Mouse (Mus musculus): ENCODE data around the gene Gm884. TPM values are rescaled to one million over a fixed set of nuclear protein-coding genes. Genes with fewer than 3 reads are reported as not detected.
"Not testable (repeated sequence)": the region's sequence is repeated elsewhere in the genome, so short reads cannot be mapped to it uniquely, and the experiment has no call there.

The Gm884 gene
- total and polyA plus RNA-seq, 2 experiments from 2014 or later = not detected

GRCm38 (mm10) chr11:103635481-103635880 lies 14.5 kb upstream of the Gm884 start:
- H3K4me2 ChIP-seq (ENCODE audit: low read depth) = no peak overlapping the region
- no peaks in the 10 kb centered on the region for H3K9me3 ChIP-seq (ENCODE audit: low read length)
- no peak overlapping the region for H3K4me3 ChIP-seq (ENCODE audit: low read depth, low read length)
- DNase-seq = no peak
- no peak for TF ChIP-seq CTCF (IDR thresholded peaks at IDR 0.05; ENCODE audit: low read depth)
- peaks cover 8% of the 10 kb centered on the region for H3K27me3 ChIP-seq (ENCODE audit: insufficient read depth, low read length)
- H3K9ac ChIP-seq = no peak overlapping the region
- no peak for ATAC-seq
- 71% methylated on average over 3 of the region's 3 CpGs for WGBS
- no peaks in the 10 kb centered on the region for H3K36me3 ChIP-seq (ENCODE audit: insufficient read depth)
- no peaks in the 10 kb centered on the region for H3K4me1 ChIP-seq (ENCODE audit: insufficient read depth)
- H3K27ac ChIP-seq (ENCODE audit: low read depth, low read length) = no peak overlapping the region

GRCm38 (mm10) chr11:103634806-103635205 lies 13.9 kb upstream of the Gm884 start:
- peaks cover 3% of the 10 kb centered on the region; the same call in 1 of the 2 replicates for H3K27me3 ChIP-seq (ENCODE audit: insufficient read depth, low read length)
- WGBS = 90% methylated on average over 7 of the region's 7 CpGs
- no peak for DNase-seq
- no peak overlapping the region for H3K9ac ChIP-seq
- no peak overlapping the region for H3K4me3 ChIP-seq (ENCODE audit: low read depth, low read length)
- no peaks in the 10 kb centered on the region for H3K36me3 ChIP-seq (ENCODE audit: insufficient read depth)
- no peak overlapping the region for H3K4me2 ChIP-seq (ENCODE audit: low read depth)
- H3K4me1 ChIP-seq (ENCODE audit: insufficient read depth) = no peaks in the 10 kb centered on the region
- no peak overlapping the region for H3K27ac ChIP-seq (ENCODE audit: low read depth, low read length)
- no peak for TF ChIP-seq CTCF (IDR thresholded peaks at IDR 0.05; ENCODE audit: low read depth)
- no peaks in the 10 kb centered on the region for H3K9me3 ChIP-seq (ENCODE audit: low read length)
- ATAC-seq = no peak

GRCm38 (mm10) chr11:103627453-103627852 lies 6.5 kb upstream of the Gm884 start:
- no peak overlapping the region for H3K9ac ChIP-seq
- H3K36me3 ChIP-seq (ENCODE audit: insufficient read depth) = no peaks in the 10 kb centered on the region
- no peak for DNase-seq
- H3K9me3 ChIP-seq (ENCODE audit: low read length) = no peaks in the 10 kb centered on the region
- no peak overlapping the region for H3K4me2 ChIP-seq (ENCODE audit: low read depth)
- H3K4me1 ChIP-seq (ENCODE audit: insufficient read depth) = no peaks in the 10 kb centered on the region
- no peak overlapping the region for H3K27ac ChIP-seq (ENCODE audit: low read depth, low read length)
- H3K27me3 ChIP-seq (ENCODE audit: insufficient read depth, low read length) = no peaks in the 10 kb centered on the region
- no peak overlapping the region for H3K4me3 ChIP-seq (ENCODE audit: low read depth, low read length)
- 85% methylated on average over 23 of the region's 23 CpGs for WGBS
- ATAC-seq = no peak
- TF ChIP-seq CTCF (IDR thresholded peaks at IDR 0.05; ENCODE audit: low read depth) = no peak

- no peak overlapping the region for H3K4me3 ChIP-seq (ENCODE audit: low read depth, low read length)
- no peaks in the 10 kb centered on the region for H3K36me3 ChIP-seq (ENCODE audit: insufficient read depth)
- DNase-seq = no peak
- no peak overlapping the region for H3K27ac ChIP-seq (ENCODE audit: low read depth, low read length)
- H3K9me3 ChIP-seq (ENCODE audit: low read length) = no peaks in the 10 kb centered on the region
- no peak for TF ChIP-seq CTCF (IDR thresholded peaks at IDR 0.05; ENCODE audit: low read depth)
- no peak overlapping the region for H3K9ac ChIP-seq
- H3K4me2 ChIP-seq (ENCODE audit: low read depth) = no peak overlapping the region
- H3K27me3 ChIP-seq (ENCODE audit: insufficient read depth, low read length) = no peaks in the 10 kb centered on the region
- 94% methylated on average over 2 of the region's 2 CpGs for WGBS
- H3K4me1 ChIP-seq (ENCODE audit: insufficient read depth) = no peaks in the 10 kb centered on the region
- no peak for ATAC-seq
Measured at GRCm38 (mm10) chr11:103610772-103611171, 10.2 kb downstream of the Gm884 start.

GRCm38 (mm10) chr11:103606611-103607010 lies 14.3 kb downstream of the Gm884 start:
- Histone ChIP-seq H3K27ac (ENCODE audit: low read depth, low read length) (no peak overlapping the region), H3K9ac (no peak overlapping the region), H3K9me3 (ENCODE audit: low read length) (no peaks in the 10 kb centered on the region), H3K4me1 (ENCODE audit: insufficient read depth) (no peaks in the 10 kb centered on the region), H3K4me3 (ENCODE audit: low read depth, low read length) (no peak overlapping the region), H3K27me3 (ENCODE audit: insufficient read depth, low read length) (no peaks in the 10 kb centered on the region), H3K36me3 (ENCODE audit: insufficient read depth) (no peaks in the 10 kb centered on the region), H3K4me2 (ENCODE audit: low read depth) (no peak overlapping the region)
- ATAC-seq (no peak), DNase-seq (no peak)
- no peak for TF ChIP-seq CTCF (IDR thresholded peaks at IDR 0.05; ENCODE audit: low read depth)
- WGBS = 71% methylated on average over 5 of the region's 5 CpGs

GRCm38 (mm10) chr11:103578339-103578738 lies 42.6 kb downstream of the Gm884 start:
- Histone ChIP-seq H3K27ac (ENCODE audit: low read depth, low read length) (no peak overlapping the region), H3K27me3 (ENCODE audit: insufficient read depth, low read length) (no peaks in the 10 kb centered on the region), H3K9me3 (ENCODE audit: low read length) (peaks cover 4% of the 10 kb centered on the region; the same call in 1 of the 2 replicates), H3K4me1 (ENCODE audit: insufficient read depth) (no peaks in the 10 kb centered on the region), H3K36me3 (ENCODE audit: insufficient read depth) (no peaks in the 10 kb centered on the region), H3K4me2 (ENCODE audit: low read depth) (no peak overlapping the region), H3K9ac (no peak overlapping the region), H3K4me3 (ENCODE audit: low read depth, low read length) (no peak overlapping the region)
- no peak for TF ChIP-seq CTCF (IDR thresholded peaks at IDR 0.05; ENCODE audit: low read depth)
- no peak for ATAC-seq
- DNase-seq = no peak
- 91% methylated on average over 11 of the region's 11 CpGs for whole genome bisulfite sequencing

GRCm38 (mm10) chr11:103556021-103556420 lies 64.9 kb downstream of the Gm884 start:
- Histone ChIP-seq H3K36me3 (ENCODE audit: insufficient read depth) (no peaks in the 10 kb centered on the region), H3K27ac (ENCODE audit: low read depth, low read length) (no peak overlapping the region), H3K9me3 (ENCODE audit: low read length) (no peaks in the 10 kb centered on the region), H3K4me3 (ENCODE audit: low read depth, low read length) (no peak overlapping the region), H3K9ac (no peak overlapping the region), H3K27me3 (ENCODE audit: insufficient read depth, low read length) (no peaks in the 10 kb centered on the region), H3K4me1 (ENCODE audit: insufficient read depth) (no peaks in the 10 kb centered on the region), H3K4me2 (ENCODE audit: low read depth) (no peak overlapping the region)
- peak; percentile 52 for TF ChIP-seq CTCF (IDR thresholded peaks at IDR 0.05; ENCODE audit: low read depth)
- DNase-seq = peak; percentile 53
- 67% methylated on average over 2 of the region's 2 CpGs for WGBS
- no peak for ATAC-seq

- WGBS = 29% methylated on average over 1 of the region's 1 CpGs
Measured at GRCm38 (mm10) chr11:103534973-103535372, 86.0 kb downstream of the Gm884 start.

More at GRCm38 (mm10) chr11:103534973-103535372, 86.0 kb downstream of the Gm884 start:
- H3K4me3 ChIP-seq (ENCODE audit: low read depth, low read length); H3K4me1 ChIP-seq (ENCODE audit: insufficient read depth); H3K9ac ChIP-seq; H3K27ac ChIP-seq (ENCODE audit: low read depth, low read length); DNase-seq; H3K9me3 ChIP-seq (ENCODE audit: low read length); H3K4me2 ChIP-seq (ENCODE audit: low read depth); ATAC-seq; H3K27me3 ChIP-seq (ENCODE audit: insufficient read depth, low read length); H3K36me3 ChIP-seq (ENCODE audit: insufficient read depth): not testable (repeated sequence)
